Mouse (Mus musculus) embryonic facial prominence, embryonic 13.5 days (tissue): ENCODE measurements around the gene Tuba1c. TPM values are rescaled to one million over a fixed set of nuclear protein-coding genes. Genes with fewer than 3 reads are reported as not detected.

Experiments used
- ATAC-seq: fragments of 200-750 bp; cut with Nextera tagmentation; 2 replicates; pipeline ENCODE4 v1.8.0; 2017; ENCODE audit warnings: low read depth; ENCODE audit not compliant: insufficient number of reproducible peaks, insufficient read depth, low FRiP score, low TSS enrichment
- H3K27ac ChIP-seq: fragments of 300-500 bp; sonication (generic); 2 replicates; pipeline ENCODE4 v1.5.1; 2015; ENCODE audit warnings: moderate library complexity, mild to moderate bottlenecking, inconsistent platforms
- H3K27me3 ChIP-seq: fragments of 300-500 bp; sonication (generic); 2 replicates; pipeline ENCODE4 v1.6.1; 2015; ENCODE audit warnings: mild to moderate bottlenecking, inconsistent platforms
- H3K36me3 ChIP-seq: fragments of 300-500 bp; sonication (generic); 2 replicates; pipeline ENCODE4 v1.6.1; 2015; ENCODE audit warnings: mild to moderate bottlenecking, inconsistent platforms
- H3K4me1 ChIP-seq: fragments of 300-500 bp; sonication (generic); 2 replicates; pipeline ENCODE4 v1.6.1; 2015; ENCODE audit warnings: inconsistent platforms
- H3K4me2 ChIP-seq: fragments of 300-500 bp; sonication (generic); 2 replicates; pipeline ENCODE4 v1.6.1; 2015; ENCODE audit warnings: moderate library complexity, mild to moderate bottlenecking, inconsistent platforms
- H3K4me3 ChIP-seq: fragments of 300-500 bp; sonication (generic); 2 replicates; pipeline ENCODE4 v1.5.1; 2015; ENCODE audit warnings: mild to moderate bottlenecking, inconsistent platforms
- H3K9ac ChIP-seq: fragments of 300-500 bp; sonication (generic); 2 replicates; pipeline ENCODE4 v1.6.1; 2015; ENCODE audit warnings: mild to moderate bottlenecking, inconsistent platforms
- H3K9me3 ChIP-seq: fragments of 300-500 bp; sonication (generic); 2 replicates; pipeline ENCODE4 v1.6.1; 2016; ENCODE audit warnings: inconsistent platforms
- WGBS: fragments of 180-500 bp; shearing (Covaris S2); methylation state at CpG from one replicate; pipeline ENCODE4 v1.1.7; 2015; ENCODE audit warnings: mixed read lengths; 5-methylcytosine and 5-hydroxymethylcytosine counted together
- polyA plus RNA-seq: library from polyadenylated mRNA; unstranded; fragments of >200 nt; fragmentation: Nextera tagmentation; extraction: Ambion mirVana; gene quantifications from 2 replicates; pipeline ENCODE4 v1.2.1, GENCODE M21; 2015

Gene Tuba1c
- polyA plus RNA-seq, 1 experiment from 2014 or later = 124 TPM

DNA sequence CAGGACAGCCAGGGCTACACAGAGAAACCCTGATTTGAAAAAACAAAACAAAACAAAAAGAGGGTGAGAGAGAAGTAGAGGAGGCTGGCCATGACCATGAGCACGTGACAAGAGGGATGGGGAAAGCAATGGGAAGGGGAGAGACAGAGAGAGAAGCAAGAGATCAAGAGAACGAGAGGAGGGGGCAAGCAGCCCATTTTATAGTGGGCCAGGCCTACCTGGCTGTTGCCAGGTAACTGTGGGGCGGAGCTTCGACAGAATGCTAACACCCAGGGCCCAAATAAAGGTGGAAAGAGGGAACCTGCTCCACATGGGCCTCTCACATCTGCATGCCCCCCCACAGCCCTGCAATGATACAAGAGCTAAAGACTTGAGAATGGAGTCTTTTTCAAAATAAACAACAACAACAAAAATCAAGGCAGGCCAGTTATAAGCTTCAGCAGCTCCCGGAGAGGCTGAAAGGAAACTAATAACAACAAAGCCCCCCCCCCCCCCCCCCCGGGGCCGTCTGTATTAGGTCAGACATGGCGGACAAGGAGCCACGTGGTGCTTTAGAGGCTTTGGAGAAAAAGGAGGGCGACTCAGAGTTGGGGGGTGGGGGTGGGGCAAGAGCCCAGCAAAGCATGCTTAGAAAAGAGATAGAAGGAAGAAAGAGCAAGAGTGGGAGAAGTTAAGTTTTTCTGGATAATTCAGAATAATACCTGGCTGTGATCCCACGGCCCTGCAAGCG, 39.8 kb upstream of the Tuba1c start:
- Histone ChIP-seq H3K4me3 (no peak overlapping the region), H3K27me3 (no peaks in the 10 kb centered on the region), H3K27ac (peak overlapping the region; percentile 91; the same call in 1 of the 2 replicates), H3K9me3 (no peaks in the 10 kb centered on the region), H3K4me2 (0 out of 2 replicates have a peak overlapping the region, but pooled peaks have one; percentile 3), H3K36me3 (no peaks in the 10 kb centered on the region), H3K4me1 (peaks cover 71% of the 10 kb centered on the region), H3K9ac (no peak overlapping the region)
- 29% methylated on average over 12 of the region's 12 CpGs for WGBS
- ATAC-seq = no peak

DNA sequence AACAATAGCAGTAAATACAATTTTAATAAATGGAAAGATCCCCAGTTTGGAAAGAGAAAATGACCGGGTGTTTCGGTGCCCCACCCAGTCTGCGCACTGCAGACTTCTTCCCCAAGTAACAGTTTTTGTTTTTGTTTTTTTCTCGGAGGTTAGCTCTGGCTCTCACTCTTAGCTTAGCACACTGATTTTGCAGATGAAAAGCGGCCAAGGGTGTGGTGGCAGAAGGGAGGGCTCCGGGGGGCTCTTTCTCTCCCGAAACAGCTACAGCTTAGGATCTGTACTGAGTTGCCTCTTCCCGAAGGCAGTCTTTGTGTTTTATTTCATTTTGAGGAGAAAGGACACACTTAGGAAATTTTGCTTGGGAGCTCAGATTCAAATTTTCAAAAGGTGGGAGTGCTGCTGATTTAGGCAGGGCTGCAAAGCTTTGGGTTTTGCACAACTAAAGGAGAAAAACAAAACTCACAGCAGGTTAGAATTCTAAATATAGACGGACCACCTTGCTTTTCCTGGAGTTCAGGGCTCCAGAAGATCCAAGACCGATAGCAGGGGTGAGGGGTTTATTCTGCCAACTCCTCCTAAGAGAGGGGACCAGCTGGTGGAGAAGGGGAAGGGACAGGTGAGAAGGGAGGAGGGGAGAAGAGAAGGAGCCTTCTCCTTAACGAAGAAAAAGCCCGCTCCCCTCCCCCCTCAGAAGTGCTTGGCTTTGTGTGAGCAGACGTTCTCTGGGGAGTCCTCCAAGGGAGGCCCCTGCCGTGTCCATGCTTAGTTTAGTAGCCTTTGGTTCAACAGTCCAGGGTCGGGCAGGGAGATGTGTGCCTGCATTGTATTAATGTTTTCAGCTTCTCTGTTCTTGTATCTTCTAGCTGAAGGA, 38.8 kb upstream of the Tuba1c start:
- Histone ChIP-seq H3K4me1 (peaks cover 62% of the 10 kb centered on the region), H3K27ac (peak overlapping the region; percentile 91), H3K4me3 (no peak overlapping the region), H3K9me3 (no peaks in the 10 kb centered on the region), H3K4me2 (peak overlapping the region; percentile 39), H3K27me3 (no peaks in the 10 kb centered on the region), H3K9ac (peak overlapping the region; percentile 55), H3K36me3 (no peaks in the 10 kb centered on the region)
- no peak for ATAC-seq
- 21% methylated on average over 15 of the region's 15 CpGs for WGBS

DNA sequence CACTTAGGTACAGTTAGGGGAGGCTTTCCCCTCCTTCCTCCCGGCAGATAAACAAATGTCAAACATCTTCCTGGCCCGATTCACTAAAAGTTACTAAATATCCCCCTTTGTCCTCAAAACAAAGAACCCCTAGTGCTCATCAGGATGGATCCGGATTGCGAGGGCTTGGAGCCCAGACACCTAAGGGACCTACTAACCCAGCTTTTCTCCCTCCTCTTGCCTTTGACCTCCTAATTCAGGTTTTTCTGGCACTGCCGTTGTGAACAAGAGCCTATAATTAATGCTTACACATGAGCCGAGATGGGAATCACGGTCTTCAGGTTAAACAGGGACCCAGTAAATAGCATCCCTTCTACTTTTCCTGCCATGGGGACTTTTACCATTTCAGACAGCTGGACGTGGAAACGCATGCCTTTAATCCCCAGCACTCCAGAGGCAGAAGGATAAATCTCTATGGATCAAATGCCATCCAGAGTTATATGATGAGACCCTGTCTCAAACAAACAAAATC, 38.1 kb upstream of the Tuba1c start:
- no peak overlapping the region for H3K4me3 ChIP-seq
- H3K9ac ChIP-seq = peak overlapping the region; percentile 55; the same call in 1 of the 2 replicates
- H3K4me1 ChIP-seq = peaks cover 55% of the 10 kb centered on the region
- 15% methylated on average over 9 of the region's 9 CpGs for WGBS
- H3K4me2 ChIP-seq = peak overlapping the region; percentile 39
- peak overlapping the region; percentile 91 for H3K27ac ChIP-seq
- H3K27me3 ChIP-seq = no peaks in the 10 kb centered on the region
- no peaks in the 10 kb centered on the region for H3K36me3 ChIP-seq
- no peaks in the 10 kb centered on the region for H3K9me3 ChIP-seq
- no peak for ATAC-seq

DNA sequence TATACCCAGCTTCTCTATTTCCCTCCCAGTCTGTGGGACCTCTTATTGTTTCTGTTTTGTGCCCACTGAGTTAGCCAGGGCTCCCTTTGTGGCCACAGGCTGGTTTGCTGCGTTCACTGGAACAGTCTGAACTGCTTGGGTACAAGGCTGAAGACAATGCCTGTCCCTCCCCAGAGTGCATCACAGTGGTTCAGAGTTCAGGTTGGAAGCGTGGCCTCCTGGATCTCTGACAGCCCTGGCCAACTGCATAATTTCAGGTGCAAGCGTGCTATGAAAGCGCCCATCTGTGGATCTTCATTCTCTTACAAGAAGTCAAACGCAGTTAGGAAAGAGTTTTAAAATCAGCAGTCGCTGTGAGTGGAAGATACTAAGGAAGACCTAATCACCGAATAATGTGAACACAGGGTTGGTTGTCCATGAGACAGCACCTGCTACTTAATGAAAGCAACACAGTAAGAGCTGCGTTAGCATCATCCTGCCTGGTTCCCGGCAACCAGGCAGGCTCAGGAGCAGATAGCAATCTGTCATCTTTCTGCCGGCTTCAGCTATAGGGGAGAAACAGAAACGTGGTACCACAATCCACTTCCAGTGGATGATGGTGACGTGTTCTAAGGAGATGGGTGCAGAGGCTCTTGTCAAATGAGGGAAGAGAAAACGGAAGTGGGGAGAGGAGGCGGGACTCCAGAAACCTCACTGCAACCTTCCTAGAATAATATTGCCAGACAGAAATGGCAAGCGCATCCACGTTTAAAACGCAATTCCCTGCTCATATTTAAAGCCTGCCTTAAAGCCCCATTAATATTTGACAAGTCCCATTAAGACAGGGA, 37.4 kb upstream of the Tuba1c start:
- ATAC-seq = no peak
- peak overlapping the region; percentile 48 for H3K4me3 ChIP-seq
- H3K9ac ChIP-seq = peak overlapping the region; percentile 78; the same call in 1 of the 2 replicates
- peak overlapping the region; percentile 91 for H3K27ac ChIP-seq
- peak overlapping the region; percentile 73 for H3K4me2 ChIP-seq
- H3K4me1 ChIP-seq = peaks cover 50% of the 10 kb centered on the region
- 24% methylated on average over 17 of the region's 17 CpGs for WGBS
- no peaks in the 10 kb centered on the region for H3K36me3 ChIP-seq
- no peaks in the 10 kb centered on the region for H3K27me3 ChIP-seq
- no peaks in the 10 kb centered on the region for H3K9me3 ChIP-seq

DNA sequence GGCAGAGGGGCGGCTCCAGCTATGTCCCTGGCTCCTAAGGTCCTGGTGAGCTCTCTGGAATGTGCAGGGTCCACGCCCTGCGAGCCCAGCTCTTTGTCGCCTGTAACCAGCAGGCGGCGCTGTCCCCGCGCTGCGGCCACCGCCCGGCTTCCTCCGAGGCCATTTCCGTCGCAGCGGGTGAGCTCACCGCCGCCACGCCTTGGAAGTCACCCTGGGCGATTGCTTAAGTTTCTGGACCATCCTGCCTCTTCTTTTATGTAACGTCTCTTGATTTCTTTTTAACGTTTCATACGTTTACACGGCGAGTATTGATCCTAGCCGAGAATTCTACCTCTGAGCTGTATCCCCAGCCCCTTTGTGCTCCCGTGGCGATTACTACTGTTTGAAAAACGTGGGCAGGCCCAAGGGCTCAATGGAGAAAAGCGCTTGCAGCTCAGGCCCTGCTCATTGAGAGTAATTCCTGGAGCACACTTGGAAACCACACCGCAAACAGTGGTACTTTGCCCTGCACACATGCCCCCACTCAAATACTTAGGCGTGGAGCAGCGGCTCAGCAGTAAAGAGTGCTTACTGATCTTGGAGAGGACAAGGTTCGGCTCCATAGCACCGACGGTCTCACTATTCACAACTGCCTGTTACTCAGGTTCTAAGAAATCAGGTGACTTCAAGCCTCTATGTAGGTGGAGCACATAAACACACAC, 36.4 kb upstream of the Tuba1c start:
- H3K9ac ChIP-seq = peak overlapping the region; percentile 78
- H3K4me3 ChIP-seq = peak overlapping the region; percentile 48
- H3K36me3 ChIP-seq = no peaks in the 10 kb centered on the region
- WGBS = 5% methylated on average over 35 of the region's 35 CpGs
- H3K9me3 ChIP-seq = no peaks in the 10 kb centered on the region
- no peaks in the 10 kb centered on the region for H3K27me3 ChIP-seq
- peak overlapping the region; percentile 73 for H3K4me2 ChIP-seq
- peak overlapping the region; percentile 91 for H3K27ac ChIP-seq
- peak; percentile 77 for ATAC-seq
- H3K4me1 ChIP-seq = peaks cover 40% of the 10 kb centered on the region

DNA sequence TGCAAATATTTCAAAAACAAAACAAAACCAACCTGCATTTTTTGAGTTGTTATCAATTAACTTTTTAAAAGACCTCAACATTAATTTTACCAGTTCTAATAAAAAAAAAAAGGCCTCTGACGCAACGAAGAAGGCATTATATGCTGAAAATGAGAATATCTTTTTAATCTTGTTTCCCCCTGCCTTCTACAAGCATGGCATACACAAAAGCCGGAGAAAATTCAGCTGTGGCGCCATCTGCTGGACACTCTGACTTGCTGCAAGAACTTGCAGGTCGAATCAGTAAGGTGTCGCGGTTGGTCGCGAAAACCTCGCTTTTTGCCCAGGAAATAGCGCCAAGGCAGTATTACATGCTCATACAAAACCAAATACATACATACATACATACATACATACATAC, 35.8 kb upstream of the Tuba1c start:
- peak overlapping the region; percentile 73 for H3K4me2 ChIP-seq
- no peaks in the 10 kb centered on the region for H3K27me3 ChIP-seq
- WGBS = 2% methylated on average over 11 of the region's 11 CpGs
- H3K4me1 ChIP-seq = peaks cover 38% of the 10 kb centered on the region
- H3K36me3 ChIP-seq = no peaks in the 10 kb centered on the region
- H3K4me3 ChIP-seq = no peak overlapping the region
- no peaks in the 10 kb centered on the region for H3K9me3 ChIP-seq
- H3K27ac ChIP-seq = peak overlapping the region; percentile 91; the same call in 1 of the 2 replicates
- H3K9ac ChIP-seq = no peak overlapping the region
- no peak for ATAC-seq

DNA sequence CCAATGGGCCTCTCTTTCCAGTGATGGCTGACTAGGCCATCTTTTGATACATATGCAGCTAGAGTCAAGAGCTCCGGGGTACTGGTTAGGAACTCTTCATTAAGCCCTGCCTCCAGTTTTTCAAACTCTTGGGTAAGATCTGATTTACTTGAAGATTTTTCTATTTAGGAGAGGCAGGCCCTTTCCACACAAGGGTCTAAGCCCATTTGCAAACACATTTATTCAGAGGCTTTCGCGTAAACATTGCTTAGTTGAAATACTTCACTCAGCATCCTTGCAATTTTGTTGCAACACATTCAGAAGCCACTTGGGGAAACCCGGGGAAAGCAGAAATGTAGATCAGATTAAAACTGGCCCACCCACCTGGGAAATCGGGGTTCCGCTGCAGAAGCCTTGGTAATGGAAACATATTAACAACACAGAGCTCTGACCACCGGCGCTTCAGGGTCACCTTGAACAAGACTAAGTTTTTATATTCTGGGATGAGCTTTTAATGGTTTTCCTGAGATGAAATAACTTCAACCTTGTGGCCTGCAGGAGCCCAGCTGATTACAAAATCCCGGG, 34.7 kb upstream of the Tuba1c start:
- H3K9ac ChIP-seq = no peak overlapping the region
- no peak overlapping the region for H3K4me3 ChIP-seq
- ATAC-seq = no peak
- peaks cover 34% of the 10 kb centered on the region for H3K4me1 ChIP-seq
- H3K27ac ChIP-seq = no peak overlapping the region
- H3K9me3 ChIP-seq = no peaks in the 10 kb centered on the region
- WGBS = 86% methylated on average over 9 of the region's 9 CpGs
- H3K36me3 ChIP-seq = no peaks in the 10 kb centered on the region
- no peak overlapping the region for H3K4me2 ChIP-seq
- no peaks in the 10 kb centered on the region for H3K27me3 ChIP-seq

DNA sequence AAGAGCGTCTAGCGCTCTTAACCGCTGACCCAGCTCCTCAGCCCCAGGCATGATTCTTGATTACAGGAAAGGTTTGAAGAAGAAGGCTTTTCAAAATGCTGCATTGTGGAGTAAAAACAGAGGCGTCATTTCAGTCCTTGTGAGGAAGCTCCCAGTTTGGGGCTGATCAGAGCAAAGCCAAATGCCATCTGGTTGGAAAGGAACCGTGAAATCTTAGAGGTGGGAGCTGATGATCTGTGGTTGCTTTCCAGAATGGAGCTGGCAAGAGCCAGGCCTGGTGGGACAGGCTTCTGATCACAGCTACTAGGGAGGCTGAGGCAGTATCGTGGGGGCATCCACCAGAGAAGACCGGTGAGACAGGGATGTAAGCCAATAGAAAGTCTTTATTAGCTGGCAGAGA, 32.9 kb upstream of the Tuba1c start:
- Histone ChIP-seq H3K4me2 (no peak overlapping the region), H3K9me3 (no peaks in the 10 kb centered on the region), H3K9ac (no peak overlapping the region), H3K27me3 (no peaks in the 10 kb centered on the region), H3K27ac (no peak overlapping the region), H3K4me1 (peaks cover 29% of the 10 kb centered on the region), H3K36me3 (no peaks in the 10 kb centered on the region), H3K4me3 (no peak overlapping the region)
- 46% methylated on average over 7 of the region's 7 CpGs for WGBS
- ATAC-seq = no peak

DNA sequence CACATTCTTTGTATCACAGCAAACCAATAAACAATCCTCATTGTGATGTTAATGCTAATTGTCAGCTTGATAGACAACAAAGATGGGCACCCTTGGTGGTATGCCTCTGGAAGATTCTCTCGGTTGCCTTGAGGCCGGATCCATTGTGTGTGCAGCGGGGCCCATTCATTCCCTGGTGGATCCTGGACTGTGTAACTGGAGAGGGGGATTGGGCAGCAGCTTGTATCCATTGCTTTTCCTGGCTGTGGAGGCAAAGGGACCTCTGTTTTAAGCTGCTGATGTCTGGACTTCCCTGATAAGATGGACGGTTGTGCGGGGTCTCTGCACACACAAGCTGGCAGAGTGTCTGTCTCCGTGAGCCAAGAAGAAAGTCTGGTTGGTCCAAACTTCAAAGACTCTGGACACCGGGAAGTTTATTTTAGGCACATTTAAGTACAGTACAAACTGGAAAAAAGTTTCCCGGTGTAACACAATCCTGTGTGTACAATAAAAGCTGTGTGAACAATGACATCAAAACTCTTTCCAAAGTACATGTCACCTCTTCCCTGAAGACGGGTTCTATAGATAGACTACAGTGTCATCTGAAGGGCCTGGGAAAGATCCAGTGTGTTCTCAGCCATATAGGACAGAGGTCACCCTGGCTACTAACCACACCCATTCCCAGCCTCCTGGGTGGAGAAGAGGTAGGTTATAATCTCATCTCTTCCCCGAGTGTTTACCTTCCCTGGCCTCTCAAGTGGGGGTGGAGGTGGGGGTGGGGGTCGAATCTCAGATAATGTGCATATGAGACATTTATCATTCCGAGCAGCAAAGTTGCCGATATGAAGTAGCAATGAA, 31.5 kb upstream of the Tuba1c start:
- H3K36me3 ChIP-seq = no peaks in the 10 kb centered on the region
- no peaks in the 10 kb centered on the region for H3K9me3 ChIP-seq
- WGBS = 51% methylated on average over 13 of the region's 13 CpGs
- no peaks in the 10 kb centered on the region for H3K27me3 ChIP-seq
- H3K9ac ChIP-seq = no peak overlapping the region
- no peak for ATAC-seq
- H3K27ac ChIP-seq = no peak overlapping the region
- no peak overlapping the region for H3K4me2 ChIP-seq
- H3K4me1 ChIP-seq = peaks cover 21% of the 10 kb centered on the region
- no peak overlapping the region for H3K4me3 ChIP-seq

DNA sequence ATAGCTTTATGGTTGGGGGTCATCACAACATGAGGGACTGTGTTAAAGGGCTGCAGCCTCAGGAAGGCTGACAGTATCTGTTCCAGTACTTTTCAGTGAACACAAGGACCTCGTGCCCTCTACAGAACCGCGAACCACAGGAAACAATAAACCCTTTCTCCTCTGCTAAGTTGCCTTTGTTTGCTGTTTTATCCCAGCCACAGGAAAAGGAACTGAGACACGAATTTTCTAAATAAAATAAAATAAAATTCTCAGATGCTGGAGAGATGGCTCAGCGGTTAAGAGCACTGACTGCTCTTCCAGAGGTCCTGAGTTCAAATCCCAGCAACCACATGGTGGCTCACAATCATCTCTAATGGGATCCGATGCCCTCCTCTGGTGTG, 30.9 kb upstream of the Tuba1c start:
- Histone ChIP-seq H3K27ac (no peak overlapping the region), H3K4me1 (peaks cover 18% of the 10 kb centered on the region), H3K9me3 (no peaks in the 10 kb centered on the region), H3K4me2 (no peak overlapping the region), H3K9ac (no peak overlapping the region), H3K4me3 (no peak overlapping the region), H3K36me3 (no peaks in the 10 kb centered on the region), H3K27me3 (no peaks in the 10 kb centered on the region)
- WGBS = 40% methylated on average over 6 of the region's 6 CpGs
- no peak for ATAC-seq
